In genomic region chr4:130246132-130246531, GRCm38 (mm10) we compare ENCODE assay signal across 8 mouse cellular contexts. TPM values are rescaled to one million over a fixed set of nuclear protein-coding genes. Genes with fewer than 3 reads are reported as not detected.
DNase-seq lines count a peak whose midpoint lies in the region; ATAC-seq and TF ChIP-seq lines count a peak whose summit lies in the region.

No protein-coding gene starts in this region.

- H3K4me1 ChIP-seq in kidney, adult 2 months (ENCODE audit: control insufficient read depth, insufficient read depth, low read length): no peaks in the 10 kb centered on the region
- no peaks in the 10 kb centered on the region for H3K4me1 ChIP-seq in kidney, embryonic 16.5 days (ENCODE audit: insufficient read depth, low read length)
- H3K4me1 ChIP-seq in intestine, embryonic 14.5 days (replicated peaks; ENCODE audit: control insufficient read depth, insufficient read depth, low read length): no peaks in the 10 kb centered on the region
- peaks cover 1% of the 10 kb centered on the region for H3K4me1 ChIP-seq in limb, embryonic 10.5 days
- H3K4me1 ChIP-seq in olfactory bulb, adult 2 months (ENCODE audit: control insufficient read depth, insufficient read depth, low read length): no peaks in the 10 kb centered on the region

- TF ChIP-seq POLR2A in kidney, adult 2 months (IDR thresholded peaks at IDR 0.05; ENCODE audit: low read depth, low read length): no peak
- no peak for TF ChIP-seq POLR2A in brain, embryonic 14.5 days (IDR thresholded peaks at IDR 0.05; ENCODE audit: borderline replicate concordance, extremely low read depth, insufficient read depth, insufficient read length, poor library complexity, severe bottlenecking)
- TF ChIP-seq POLR2A in olfactory bulb, adult 2 months (IDR thresholded peaks at IDR 0.05; ENCODE audit: insufficient read depth, low read depth, low read length): no peak

- H3K9me3 ChIP-seq in kidney, embryonic 16.5 days (ENCODE audit: low read length): no peaks in the 10 kb centered on the region
- no peaks in the 10 kb centered on the region for H3K9me3 ChIP-seq in intestine, embryonic 14.5 days (ENCODE audit: control insufficient read depth, low read length)
- no peaks in the 10 kb centered on the region for H3K9me3 ChIP-seq in limb, embryonic 10.5 days (replicated peaks)

- H3K27ac ChIP-seq in kidney, adult 2 months (ENCODE audit: insufficient read depth, low read depth, low read length): no peak overlapping the region
- H3K27ac ChIP-seq in kidney, embryonic 16.5 days (ENCODE audit: low read length): no peak overlapping the region
- no peak overlapping the region for H3K27ac ChIP-seq in intestine, embryonic 14.5 days (ENCODE audit: low read depth)
- H3K27ac ChIP-seq in limb, embryonic 10.5 days: no peak overlapping the region
- H3K27ac ChIP-seq in olfactory bulb, adult 2 months (ENCODE audit: insufficient read depth, low read depth, low read length): no peak overlapping the region

- no peak overlapping the region for H3K4me2 ChIP-seq in kidney, embryonic 16.5 days (replicated peaks; ENCODE audit: low read depth, low read length)
- no peak overlapping the region for H3K4me2 ChIP-seq in intestine, embryonic 14.5 days (ENCODE audit: low read length)

- no peak for ATAC-seq in kidney, embryonic 16.5 days (ENCODE audit: low FRiP score, low TSS enrichment)
- peak; percentile 72 for ATAC-seq in erythroid progenitor cell, adult 5-6 weeks (replicated peaks; ENCODE audit: low FRiP score, poor library complexity, severe bottlenecking)
- ATAC-seq in intestine, embryonic 14.5 days (replicated peaks; ENCODE audit: low FRiP score, low TSS enrichment, low read depth): 0 out of 2 replicates have a peak, but pooled peaks have one; percentile 23

- H3K4me3 ChIP-seq in kidney, adult 2 months (ENCODE audit: insufficient read depth, low read depth, low read length): no peak overlapping the region
- no peak overlapping the region for H3K4me3 ChIP-seq in kidney, embryonic 16.5 days (ENCODE audit: low read length)
- no peak overlapping the region for H3K4me3 ChIP-seq in intestine, embryonic 14.5 days (ENCODE audit: low read depth, low read length)
- H3K4me3 ChIP-seq in limb, embryonic 10.5 days: no peak overlapping the region
- H3K4me3 ChIP-seq in olfactory bulb, adult 2 months (ENCODE audit: insufficient read depth, low read depth, low read length): no peak overlapping the region

- DNase-seq in kidney, adult 2 months: peak; percentile 84
- peak; percentile 90 for DNase-seq in brain, embryonic 14.5 days (ENCODE audit: low read depth)
- DNase-seq in intestine, embryonic 14.5 days (ENCODE audit: low spot score): peak; percentile 90
- DNase-seq in limb, embryonic 10.5 days (ENCODE audit: low spot score): peak; percentile 86
- DNase-seq in testis, postnatal 14 days (ENCODE audit: low spot score): peak; percentile 76

- TF ChIP-seq CTCF in kidney, adult 2 months (conservative IDR thresholded peaks at IDR 0.05; ENCODE audit: insufficient read depth, insufficient read length, low read depth, low read length): peak; percentile 88
- peak; percentile 93 for TF ChIP-seq CTCF in brain, embryonic 14.5 days (IDR thresholded peaks at IDR 0.05; ENCODE audit: borderline replicate concordance, extremely low read depth, insufficient read depth, insufficient read length)
- peak; percentile 60; the same call in 1 of the 2 replicates for TF ChIP-seq CTCF in olfactory bulb, adult 2 months (IDR thresholded peaks at IDR 0.05; ENCODE audit: insufficient read depth, low read depth, low read length)

- 2% methylated on average over 6 of the region's 6 CpGs for WGBS in kidney, adult 2 months
- WGBS in kidney, embryonic 16.5 days: 0% methylated on average over 6 of the region's 6 CpGs
- WGBS in intestine, embryonic 14.5 days: 2% methylated on average over 6 of the region's 6 CpGs
- 4% methylated on average over 6 of the region's 6 CpGs for WGBS in limb, embryonic 10.5 days
- 10% methylated on average over 6 of the region's 6 CpGs for WGBS in olfactory bulb, adult 2 months

- no peaks in the 10 kb centered on the region for H3K27me3 ChIP-seq in kidney, adult 2 months (replicated peaks; ENCODE audit: control insufficient read depth, insufficient read depth, low read length)
- peaks cover 20% of the 10 kb centered on the region for H3K27me3 ChIP-seq in kidney, embryonic 16.5 days (ENCODE audit: insufficient read depth, low read length)
- H3K27me3 ChIP-seq in intestine, embryonic 14.5 days (replicated peaks; ENCODE audit: control insufficient read depth, insufficient read depth, low read length): no peaks in the 10 kb centered on the region
- no peaks in the 10 kb centered on the region for H3K27me3 ChIP-seq in limb, embryonic 10.5 days (ENCODE audit: low read depth, poor library complexity, severe bottlenecking)

- no peaks in the 10 kb centered on the region for H3K36me3 ChIP-seq in kidney, adult 2 months (ENCODE audit: control insufficient read depth, insufficient read depth, low read length)
- no peaks in the 10 kb centered on the region for H3K36me3 ChIP-seq in kidney, embryonic 16.5 days (ENCODE audit: insufficient read depth, low read length)
- H3K36me3 ChIP-seq in intestine, embryonic 14.5 days (ENCODE audit: control insufficient read depth, insufficient read depth, low read length): no peaks in the 10 kb centered on the region
- H3K36me3 ChIP-seq in limb, embryonic 10.5 days: no peaks in the 10 kb centered on the region

- H3K9ac ChIP-seq in kidney, embryonic 16.5 days (replicated peaks; ENCODE audit: low read length): no peak overlapping the region
- H3K9ac ChIP-seq in intestine, embryonic 14.5 days (ENCODE audit: low read length): no peak overlapping the region

RNA-seq across cellular contexts. Expression of gene Gm853, which starts 23.9 kb away (rescaled TPM):
- polyA plus RNA-seq in kidney, adult 2 months (2012; rRNA removed): 64.7 and 89.1 TPM in 2 replicates
- 1.2 and 2.6 TPM in 2 replicates for polyA plus RNA-seq in kidney, embryonic 16.5 days (2015; fragmentation: Nextera tagmentation; extraction: Ambion mirVana)
- 0.32 and 0.62 TPM in 2 replicates for polyA plus RNA-seq in brain, embryonic 14.5 days (2012; rRNA removed)
- total RNA-seq in erythroid progenitor cell, adult 5-6 weeks (2015; ENCODE audit: low replicate concordance): not detected in 2 replicates
- not detected in 2 replicates for total RNA-seq in erythroid progenitor cell, adult 5-6 weeks (2017; ENCODE audit: low replicate concordance)
- polyA plus RNA-seq in intestine, embryonic 14.5 days (2014; fragmentation: Nextera tagmentation; extraction: Ambion mirVana): not detected in 2 replicates
- polyA plus RNA-seq in limb, embryonic 10.5 days (2016; fragmentation: Nextera tagmentation; extraction: Ambion mirVana): not detected in 2 replicates
- not detected in 2 replicates for polyA plus RNA-seq in olfactory bulb, adult 2 months (2012; ENCODE audit: insufficient read depth, insufficient read length, low replicate concordance, missing spikeins)

RNA-seq across cellular contexts. Expression of gene Serinc2, which starts 32.9 kb away (rescaled TPM):
- 54.8 and 77.5 TPM in 2 replicates for polyA plus RNA-seq in kidney, adult 2 months (2012; rRNA removed)
- 58.6 and 65.0 TPM in 2 replicates for polyA plus RNA-seq in kidney, embryonic 16.5 days (2015; fragmentation: Nextera tagmentation; extraction: Ambion mirVana)
- 72.2 and 126 TPM in 2 replicates for polyA plus RNA-seq in brain, embryonic 14.5 days (2012; rRNA removed)
- not detected in 2 replicates for total RNA-seq in erythroid progenitor cell, adult 5-6 weeks (2015; ENCODE audit: low replicate concordance)
- not detected in 2 replicates for total RNA-seq in erythroid progenitor cell, adult 5-6 weeks (2017; ENCODE audit: low replicate concordance)
- 24.1 and 25.3 TPM in 2 replicates for polyA plus RNA-seq in intestine, embryonic 14.5 days (2014; fragmentation: Nextera tagmentation; extraction: Ambion mirVana)
- 15.2 and 71.5 TPM in 2 replicates for polyA plus RNA-seq in limb, embryonic 10.5 days (2016; fragmentation: Nextera tagmentation; extraction: Ambion mirVana)
- polyA plus RNA-seq in olfactory bulb, adult 2 months (2012; ENCODE audit: insufficient read depth, insufficient read length, low replicate concordance, missing spikeins): not detected in 2 replicates

Comparison
In these comparisons a context has a peak if more than half of its experiments do, and no peak if none do; other contexts are left out.
1. RNA of gene Gm853, which starts 23.9 kb away (polyA plus RNA-seq): 64.7 to 89.1 TPM in kidney, adult 2 months; 1.2 to 2.6 TPM in kidney, embryonic 16.5 days, 0.32 to 0.62 TPM in brain, embryonic 14.5 days, not detected in intestine, embryonic 14.5 days, not detected in limb, embryonic 10.5 days and not detected in olfactory bulb, adult 2 months; every median in the first group is over 10 times any median in the second.
2. RNA of gene Serinc2, which starts 32.9 kb away (polyA plus RNA-seq): 72.2 to 126 TPM in brain, embryonic 14.5 days, 15.2 to 71.5 TPM in limb, embryonic 10.5 days, 58.6 to 65.0 TPM in kidney, embryonic 16.5 days, 54.8 to 77.5 TPM in kidney, adult 2 months and 24.1 to 25.3 TPM in intestine, embryonic 14.5 days; not detected in olfactory bulb, adult 2 months; every median in the first group is over 10 times any median in the second.
3. Peak in every context shown above with its lines, with median percentiles within 50 percentile points of each other: DNase-seq and CTCF ChIP-seq.